Mouse (Mus musculus) hindbrain, embryonic 13.5 days (tissue): ENCODE measurements at regions not wholly inside any gene's neighbourhood (a gene's known extent, or its start where the extent isn't known, plus 50 kb on each side); places are given as distances from the start of the nearest gene placed in this dataset.

Experiments
- ATAC-seq: fragments of 200-750 bp; cut with Nextera tagmentation; 2 replicates; pipeline ENCODE4 v1.8.0; 2017; ENCODE audit warnings: moderate TSS enrichment; ENCODE audit not compliant: low FRiP score
- H3K27ac ChIP-seq: fragments of 300-500 bp; sonication (generic); 2 replicates; pipeline ENCODE4 v1.5.1; 2015; ENCODE audit warnings: inconsistent platforms, mild to moderate bottlenecking, moderate library complexity
- H3K27me3 ChIP-seq: fragments of 300-500 bp; sonication (generic); 2 replicates; pipeline ENCODE4 v1.6.1; 2015; ENCODE audit warnings: mild to moderate bottlenecking, inconsistent platforms
- H3K36me3 ChIP-seq: fragments of 300-500 bp; sonication (generic); 2 replicates; pipeline ENCODE4 v1.6.1; 2015; ENCODE audit warnings: mild to moderate bottlenecking, inconsistent platforms
- H3K4me1 ChIP-seq: fragments of 300-500 bp; sonication (generic); replicated peaks from 2 replicates; pipeline ENCODE4 v1.6.1; 2015; ENCODE audit warnings: inconsistent platforms
- H3K4me2 ChIP-seq: fragments of 300-500 bp; sonication (generic); 2 replicates; pipeline ENCODE4 v1.6.1; 2015; ENCODE audit warnings: inconsistent platforms, mild to moderate bottlenecking, moderate library complexity
- H3K4me3 ChIP-seq: fragments of 300-500 bp; sonication (generic); 2 replicates; pipeline ENCODE4 v1.5.1; 2015; ENCODE audit warnings: mild to moderate bottlenecking, inconsistent platforms
- H3K9ac ChIP-seq: fragments of 300-500 bp; sonication (generic); 2 replicates; pipeline ENCODE4 v1.6.1; 2015; ENCODE audit warnings: mild to moderate bottlenecking, inconsistent platforms
- H3K9me3 ChIP-seq: fragments of 300-500 bp; sonication (generic); 2 replicates; pipeline ENCODE4 v1.6.1; 2016; ENCODE audit warnings: inconsistent platforms
- WGBS: fragments of 180-500 bp; shearing (Covaris S2); methylation state at CpG from one replicate; pipeline ENCODE4 v1.1.7; 2015; 5-methylcytosine and 5-hydroxymethylcytosine counted together

- WGBS, result 98% methylated on average over 1 of the region's 1 CpGs
- Histone ChIP-seq H3K4me3 (no peak overlapping the region), H3K9ac (no peak overlapping the region), H3K36me3 (no peaks in the 10 kb centered on the region), H3K4me2 (no peak overlapping the region), H3K27ac (no peak overlapping the region), H3K4me1 (no peaks in the 10 kb centered on the region), H3K9me3 (no peaks in the 10 kb centered on the region), H3K27me3 (no peaks in the 10 kb centered on the region)
- no peak for ATAC-seq
Observed at GRCm38 (mm10) chr1:94642296-94642695, 589.9 kb upstream of the Pdcd1 start.

GRCm38 (mm10) chr1:94658218-94658617 is 605.9 kb upstream of the Pdcd1 start:
- H3K27ac ChIP-seq, result no peak overlapping the region
- no peaks in the 10 kb centered on the region for H3K27me3 ChIP-seq
- H3K4me1 ChIP-seq, result no peaks in the 10 kb centered on the region
- H3K4me2 ChIP-seq, result no peak overlapping the region
- ATAC-seq, result no peak
- no peaks in the 10 kb centered on the region for H3K9me3 ChIP-seq
- H3K36me3 ChIP-seq, result no peaks in the 10 kb centered on the region
- no peak overlapping the region for H3K4me3 ChIP-seq
- no peak overlapping the region for H3K9ac ChIP-seq

- 76% methylated on average over 4 of the region's 4 CpGs for WGBS
Observed at GRCm38 (mm10) chr1:94671641-94672040, 619.3 kb upstream of the Pdcd1 start.

GRCm38 (mm10) chr1:94700517-94700916 is 612.9 kb upstream of the Fam174a start:
- no peaks in the 10 kb centered on the region for H3K9me3 ChIP-seq
- H3K4me3 ChIP-seq, result no peak overlapping the region
- no peaks in the 10 kb centered on the region for H3K27me3 ChIP-seq
- H3K27ac ChIP-seq, result no peak overlapping the region
- H3K36me3 ChIP-seq, result no peaks in the 10 kb centered on the region
- no peak overlapping the region for H3K9ac ChIP-seq
- H3K4me2 ChIP-seq, result no peak overlapping the region
- no peaks in the 10 kb centered on the region for H3K4me1 ChIP-seq
- no peak for ATAC-seq
- 82% methylated on average over 1 of the region's 1 CpGs for WGBS

More at GRCm38 (mm10) chr1:94671641-94672040, 619.3 kb upstream of the Pdcd1 start:
- H3K4me3 ChIP-seq, result no peak overlapping the region
- no peaks in the 10 kb centered on the region for H3K4me1 ChIP-seq
- no peak overlapping the region for H3K9ac ChIP-seq
- no peaks in the 10 kb centered on the region for H3K27me3 ChIP-seq
- no peaks in the 10 kb centered on the region for H3K9me3 ChIP-seq
- H3K36me3 ChIP-seq, result no peaks in the 10 kb centered on the region
- ATAC-seq, result no peak
- H3K4me2 ChIP-seq, result no peak overlapping the region
- no peak overlapping the region for H3K27ac ChIP-seq

GRCm38 (mm10) chr1:94701688-94702087 is 611.7 kb upstream of the Fam174a start:
- no peaks in the 10 kb centered on the region for H3K4me1 ChIP-seq
- no peaks in the 10 kb centered on the region for H3K36me3 ChIP-seq
- no peak overlapping the region for H3K4me2 ChIP-seq
- H3K27ac ChIP-seq, result no peak overlapping the region
- 85% methylated on average over 1 of the region's 1 CpGs for WGBS
- no peaks in the 10 kb centered on the region for H3K9me3 ChIP-seq
- no peak overlapping the region for H3K4me3 ChIP-seq
- H3K27me3 ChIP-seq, result no peaks in the 10 kb centered on the region
- ATAC-seq, result no peak
- no peak overlapping the region for H3K9ac ChIP-seq

- Histone ChIP-seq H3K9me3 (no peaks in the 10 kb centered on the region), H3K4me1 (no peaks in the 10 kb centered on the region), H3K4me3 (no peak overlapping the region), H3K9ac (no peak overlapping the region), H3K4me2 (no peak overlapping the region), H3K36me3 (no peaks in the 10 kb centered on the region), H3K27ac (no peak overlapping the region), H3K27me3 (no peaks in the 10 kb centered on the region)
- 6% methylated on average over 5 of the region's 5 CpGs for WGBS
- no peak for ATAC-seq
Observed at GRCm38 (mm10) chr1:94712812-94713211, 600.6 kb upstream of the Fam174a start.

GRCm38 (mm10) chr1:94717699-94718098 is 595.7 kb upstream of the Fam174a start:
- Histone ChIP-seq H3K9me3 (no peaks in the 10 kb centered on the region), H3K36me3 (no peaks in the 10 kb centered on the region), H3K27ac (no peak overlapping the region), H3K9ac (no peak overlapping the region), H3K4me3 (no peak overlapping the region), H3K27me3 (no peaks in the 10 kb centered on the region), H3K4me2 (no peak overlapping the region), H3K4me1 (no peaks in the 10 kb centered on the region)
- ATAC-seq, result no peak
- 78% methylated on average over 2 of the region's 2 CpGs for WGBS

- Histone ChIP-seq H3K27me3 (no peaks in the 10 kb centered on the region), H3K4me1 (no peaks in the 10 kb centered on the region), H3K27ac (no peak overlapping the region), H3K36me3 (no peaks in the 10 kb centered on the region), H3K9ac (no peak overlapping the region), H3K4me2 (no peak overlapping the region), H3K9me3 (no peaks in the 10 kb centered on the region), H3K4me3 (no peak overlapping the region)
- ATAC-seq, result no peak
- 62% methylated on average over 1 of the region's 1 CpGs for WGBS
Observed at GRCm38 (mm10) chr1:94753523-94753922, 559.9 kb upstream of the Fam174a start.

- Histone ChIP-seq H3K9me3 (no peaks in the 10 kb centered on the region), H3K27ac (no peak overlapping the region), H3K27me3 (no peaks in the 10 kb centered on the region), H3K9ac (no peak overlapping the region), H3K4me3 (no peak overlapping the region), H3K36me3 (no peaks in the 10 kb centered on the region), H3K4me2 (no peak overlapping the region), H3K4me1 (0 out of 2 replicates have a peak, but pooled peaks cover 9% of the 10 kb centered on the region)
- no peak for ATAC-seq
- 65% methylated on average over 2 of the region's 2 CpGs for WGBS
Observed at GRCm38 (mm10) chr1:94789019-94789585, 524.3 kb upstream of the Fam174a start.

GRCm38 (mm10) chr1:94790604-94791003 is 522.8 kb upstream of the Fam174a start:
- no peaks in the 10 kb centered on the region for H3K27me3 ChIP-seq
- ATAC-seq, result no peak
- no peak overlapping the region for H3K9ac ChIP-seq
- H3K4me1 ChIP-seq, result 0 out of 2 replicates have a peak, but pooled peaks cover 9% of the 10 kb centered on the region
- no peak overlapping the region for H3K4me3 ChIP-seq
- 46% methylated on average over 7 of the region's 7 CpGs for WGBS
- no peaks in the 10 kb centered on the region for H3K9me3 ChIP-seq
- peak overlapping the region; percentile 10; the same call in 1 of the 2 replicates for H3K4me2 ChIP-seq
- no peaks in the 10 kb centered on the region for H3K36me3 ChIP-seq
- H3K27ac ChIP-seq, result no peak overlapping the region

GRCm38 (mm10) chr1:94791052-94791451 is 522.4 kb upstream of the Fam174a start:
- Histone ChIP-seq H3K27me3 (no peaks in the 10 kb centered on the region), H3K4me1 (0 out of 2 replicates have a peak, but pooled peaks cover 9% of the 10 kb centered on the region), H3K4me2 (no peak overlapping the region), H3K9ac (no peak overlapping the region), H3K9me3 (no peaks in the 10 kb centered on the region), H3K36me3 (no peaks in the 10 kb centered on the region), H3K27ac (no peak overlapping the region), H3K4me3 (no peak overlapping the region)
- ATAC-seq, result no peak
- 69% methylated on average over 6 of the region's 6 CpGs for WGBS

GRCm38 (mm10) chr1:94796028-94796427 is 517.4 kb upstream of the Fam174a start:
- Histone ChIP-seq H3K36me3 (no peaks in the 10 kb centered on the region), H3K4me2 (no peak overlapping the region), H3K27me3 (no peaks in the 10 kb centered on the region), H3K9ac (no peak overlapping the region), H3K4me1 (no peaks in the 10 kb centered on the region), H3K27ac (no peak overlapping the region), H3K4me3 (no peak overlapping the region), H3K9me3 (no peaks in the 10 kb centered on the region)
- WGBS, result 58% methylated on average over 1 of the region's 1 CpGs
- ATAC-seq, result no peak

- Histone ChIP-seq H3K9me3 (no peaks in the 10 kb centered on the region), H3K4me3 (no peak overlapping the region), H3K27me3 (no peaks in the 10 kb centered on the region), H3K36me3 (no peaks in the 10 kb centered on the region), H3K4me2 (no peak overlapping the region), H3K27ac (no peak overlapping the region), H3K4me1 (no peaks in the 10 kb centered on the region), H3K9ac (no peak overlapping the region)
- ATAC-seq, result no peak
Observed at GRCm38 (mm10) chr1:94803722-94804121, 509.7 kb upstream of the Fam174a start.
